Mouse (Mus musculus) heart, embryonic 15.5 days (tissue): ENCODE results near the gene A430078G23Rik. TPM values are rescaled to one million over a fixed set of nuclear protein-coding genes. Genes with fewer than 3 reads are reported as not detected.
A peak's percentile ranks its signal among the peaks of the same experiment; 100 is the strongest.
"Not testable (repeated sequence)": the region's sequence is repeated elsewhere in the genome, so short reads cannot be mapped to it uniquely, and the experiment has no call there.

Experiments
- ATAC-seq: fragments of 200-750 bp; cut with Nextera tagmentation; replicated peaks from 2 replicates; pipeline ENCODE4 v1.8.0; 2017; ENCODE audit warnings: low read depth, moderate TSS enrichment; ENCODE audit not compliant: insufficient number of reproducible peaks, insufficient read depth, low FRiP score
- H3K27ac ChIP-seq: fragments of 300-500 bp; sonication (generic); 2 replicates; pipeline ENCODE4 v1.5.1; 2015; ENCODE audit warnings: mild to moderate bottlenecking, inconsistent platforms
- H3K27me3 ChIP-seq: fragments of 300-500 bp; sonication (generic); 2 replicates; pipeline ENCODE4 v1.6.1; 2015; ENCODE audit warnings: inconsistent platforms
- H3K36me3 ChIP-seq: fragments of 300-500 bp; sonication (generic); 2 replicates; pipeline ENCODE4 v1.6.1; 2015; ENCODE audit warnings: mild to moderate bottlenecking, inconsistent platforms
- H3K4me1 ChIP-seq: fragments of 300-500 bp; sonication (generic); replicated peaks from 2 replicates; pipeline ENCODE4 v1.6.1; 2015; ENCODE audit warnings: inconsistent platforms
- H3K4me2 ChIP-seq: fragments of 300-500 bp; sonication (generic); 2 replicates; pipeline ENCODE4 v1.6.1; 2015; ENCODE audit warnings: inconsistent platforms, mild to moderate bottlenecking, moderate library complexity
- H3K4me3 ChIP-seq: fragments of 300-500 bp; sonication (generic); 2 replicates; pipeline ENCODE4 v1.5.1; 2015; ENCODE audit warnings: mild to moderate bottlenecking, inconsistent platforms
- H3K9ac ChIP-seq: fragments of 300-500 bp; sonication (generic); 2 replicates; pipeline ENCODE4 v1.6.1; 2015; ENCODE audit warnings: mild to moderate bottlenecking, inconsistent platforms
- H3K9me3 ChIP-seq: fragments of 300-500 bp; sonication (generic); replicated peaks from 2 replicates; pipeline ENCODE4 v1.6.1; 2016; ENCODE audit warnings: inconsistent platforms
- WGBS: fragments of 180-500 bp; shearing (Covaris S2); methylation state at CpG from one replicate; pipeline ENCODE4 v1.1.7; 2015; ENCODE audit warnings: mixed read lengths; 5-methylcytosine and 5-hydroxymethylcytosine counted together
- polyA plus RNA-seq: library from polyadenylated mRNA; unstranded; fragments of >200 nt; fragmentation: Nextera tagmentation; extraction: Ambion mirVana; gene quantifications from 2 replicates; pipeline ENCODE4 v1.2.1, GENCODE M21; 2015

A430078G23Rik gene
- polyA plus RNA-seq, result 0.10 and 1.1 TPM in 2 replicates

DNA sequence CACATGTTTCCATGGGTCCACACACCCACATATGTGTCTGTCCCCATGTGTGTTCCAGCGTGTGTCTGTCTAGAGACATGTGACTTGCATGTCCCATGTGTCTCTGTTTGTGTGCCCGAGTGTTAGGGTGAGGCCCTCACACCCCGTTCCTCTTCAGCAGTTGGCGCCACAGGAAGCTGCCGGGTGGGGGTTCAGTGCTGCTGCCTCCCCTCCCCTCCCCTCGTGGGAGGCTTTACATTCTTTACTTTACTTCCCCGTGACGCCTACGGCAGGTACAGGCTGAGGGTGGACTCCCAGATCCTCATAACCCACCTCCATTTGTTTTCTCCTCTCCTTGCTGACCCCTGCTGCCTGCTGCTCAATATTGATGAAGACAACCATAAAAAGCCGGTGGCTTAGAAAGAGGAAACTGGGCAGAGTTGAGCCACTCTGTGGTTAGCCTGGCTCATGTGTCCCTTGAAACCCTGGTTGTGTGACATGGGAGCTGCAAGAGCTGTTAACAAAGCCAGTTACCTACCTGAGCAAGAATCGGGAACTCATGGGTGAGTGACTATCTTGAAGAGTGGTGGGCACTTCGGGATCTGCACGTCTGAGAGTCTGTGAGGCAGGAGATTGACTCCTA, at the start of gene A430078G23Rik:
Gene A430078G23Rik, plus strand, starts transcription at position 227 of the 622 bp plus-strand sequence.
- Histone ChIP-seq H3K4me2 (peak within 1 kb of the TSS; percentile 13; the same call in 1 of the 2 replicates), H3K9ac (no peak within 1 kb of the TSS), H3K27ac (no peak within 1 kb of the TSS), H3K9me3 (no peaks in the 10 kb centered on the region), H3K4me3 (peak within 1 kb of the TSS; percentile 10), H3K36me3 (no peaks in the 10 kb centered on the region), H3K4me1 (no peaks in the 10 kb centered on the region), H3K27me3 (no peaks in the 10 kb centered on the region)
- WGBS, result 53% methylated on average over 13 of the region's 13 CpGs
- ATAC-seq, result no peak

GRCm38 (mm10) chr8:3308205-3308800, 44.9 kb upstream of the A430078G23Rik start:
- not testable (repeated sequence) for H3K4me3 ChIP-seq, H3K9me3 ChIP-seq, H3K9ac ChIP-seq, H3K36me3 ChIP-seq, H3K27ac ChIP-seq, H3K4me1 ChIP-seq, H3K4me2 ChIP-seq, ATAC-seq, H3K27me3 ChIP-seq
- WGBS, result 82% methylated on average over 13 of the region's 13 CpGs

- WGBS, result 77% methylated on average over 11 of the region's 11 CpGs
- H3K4me1 ChIP-seq, result no peaks in the 10 kb centered on the region
- H3K4me2 ChIP-seq, result no peak overlapping the region
- H3K27ac ChIP-seq, result no peak overlapping the region
- no peaks in the 10 kb centered on the region; the same call in 1 of the 2 replicates for H3K9me3 ChIP-seq
- ATAC-seq, result no peak
- no peaks in the 10 kb centered on the region for H3K27me3 ChIP-seq
- H3K4me3 ChIP-seq, result no peak overlapping the region
- no peaks in the 10 kb centered on the region for H3K36me3 ChIP-seq
- no peak overlapping the region for H3K9ac ChIP-seq
Observed at GRCm38 (mm10) chr8:3309636-3310035, 43.6 kb upstream of the A430078G23Rik start.

GRCm38 (mm10) chr8:3311482-3311881, 41.7 kb upstream of the A430078G23Rik start:
- no peak overlapping the region for H3K27ac ChIP-seq
- ATAC-seq, result no peak; the same call in 1 of the 2 replicates
- no peaks in the 10 kb centered on the region for H3K36me3 ChIP-seq
- H3K27me3 ChIP-seq, result no peaks in the 10 kb centered on the region
- no peak overlapping the region for H3K4me2 ChIP-seq
- no peak overlapping the region for H3K4me3 ChIP-seq
- 67% methylated on average over 4 of the region's 4 CpGs for WGBS
- H3K4me1 ChIP-seq, result no peaks in the 10 kb centered on the region
- H3K9ac ChIP-seq, result no peak overlapping the region
- no peaks in the 10 kb centered on the region; the same call in 1 of the 2 replicates for H3K9me3 ChIP-seq

GRCm38 (mm10) chr8:3313417-3313816, 39.8 kb upstream of the A430078G23Rik start:
- WGBS, result 78% methylated on average over 1 of the region's 1 CpGs
- not testable (repeated sequence) for H3K27ac ChIP-seq, H3K4me3 ChIP-seq, ATAC-seq, H3K36me3 ChIP-seq, H3K9ac ChIP-seq, H3K9me3 ChIP-seq, H3K4me1 ChIP-seq, H3K4me2 ChIP-seq, H3K27me3 ChIP-seq

- H3K27me3 ChIP-seq, result no peaks in the 10 kb centered on the region
- WGBS, result 59% methylated on average over 3 of the region's 3 CpGs
- no peaks in the 10 kb centered on the region for H3K4me1 ChIP-seq
- no peak overlapping the region for H3K4me2 ChIP-seq
- H3K9ac ChIP-seq, result no peak overlapping the region
- no peaks in the 10 kb centered on the region for H3K36me3 ChIP-seq
- no peak for ATAC-seq
- no peak overlapping the region for H3K27ac ChIP-seq
- H3K4me3 ChIP-seq, result no peak overlapping the region
- H3K9me3 ChIP-seq, result no peaks in the 10 kb centered on the region
Observed at GRCm38 (mm10) chr8:3313843-3314242, 39.4 kb upstream of the A430078G23Rik start.

GRCm38 (mm10) chr8:3314345-3314744, 38.9 kb upstream of the A430078G23Rik start:
- no peak overlapping the region for H3K27ac ChIP-seq
- no peaks in the 10 kb centered on the region for H3K4me1 ChIP-seq
- no peaks in the 10 kb centered on the region for H3K36me3 ChIP-seq
- WGBS, result 75% methylated on average over 2 of the region's 2 CpGs
- no peak overlapping the region for H3K4me3 ChIP-seq
- no peaks in the 10 kb centered on the region for H3K27me3 ChIP-seq
- no peaks in the 10 kb centered on the region for H3K9me3 ChIP-seq
- H3K4me2 ChIP-seq, result no peak overlapping the region
- no peak for ATAC-seq
- H3K9ac ChIP-seq, result no peak overlapping the region

- Histone ChIP-seq H3K27ac (no peak overlapping the region), H3K36me3 (no peaks in the 10 kb centered on the region), H3K4me1 (no peaks in the 10 kb centered on the region), H3K27me3 (no peaks in the 10 kb centered on the region), H3K9ac (no peak overlapping the region), H3K9me3 (no peaks in the 10 kb centered on the region), H3K4me2 (no peak overlapping the region), H3K4me3 (no peak overlapping the region)
- ATAC-seq, result no peak
- 72% methylated on average over 5 of the region's 5 CpGs for WGBS
Observed at GRCm38 (mm10) chr8:3316585-3316984, 36.6 kb upstream of the A430078G23Rik start.

DNA sequence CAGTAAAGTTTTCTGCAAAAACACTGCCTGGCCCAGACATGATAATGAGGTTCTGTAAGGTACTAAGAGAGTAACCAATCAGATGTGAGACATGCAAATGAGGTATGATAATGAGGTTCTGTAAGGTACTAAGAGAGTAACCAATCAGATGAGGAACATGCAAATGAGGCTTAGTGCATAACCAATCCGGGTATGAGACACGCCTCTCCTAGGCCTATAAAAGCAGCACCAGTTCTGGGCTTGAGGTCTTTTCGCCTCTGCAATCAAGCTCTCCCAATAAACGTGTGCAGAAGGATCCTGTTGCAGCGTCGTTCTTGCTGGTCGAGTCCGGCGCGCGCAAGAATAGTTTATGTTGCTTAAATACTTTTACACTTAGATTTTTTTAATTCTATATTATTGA, 33.9 kb upstream of the A430078G23Rik start:
- not testable (repeated sequence) for H3K36me3 ChIP-seq, H3K4me1 ChIP-seq, H3K27me3 ChIP-seq, H3K27ac ChIP-seq, H3K4me3 ChIP-seq, H3K9ac ChIP-seq, H3K9me3 ChIP-seq, H3K4me2 ChIP-seq, ATAC-seq
- 95% methylated on average over 11 of the region's 11 CpGs for WGBS

DNA sequence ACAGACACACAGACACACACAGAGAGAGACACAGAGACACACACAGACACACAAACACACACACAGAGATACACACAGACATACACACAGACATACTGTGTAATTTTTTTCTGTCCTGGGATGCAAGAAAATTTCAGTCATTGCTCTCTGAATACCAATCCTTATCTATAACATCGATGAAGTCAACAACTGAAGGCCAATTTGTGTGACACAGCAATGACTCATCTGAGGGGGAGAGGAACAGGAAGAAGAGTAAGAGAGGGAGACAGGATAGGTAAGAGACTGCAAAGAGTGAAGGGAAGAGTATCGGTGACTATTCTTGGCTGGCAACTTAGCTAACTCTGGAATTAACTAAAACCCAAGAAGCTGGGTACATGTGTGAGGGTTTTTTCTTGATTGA, 29.0 kb upstream of the A430078G23Rik start:
- no peaks in the 10 kb centered on the region for H3K36me3 ChIP-seq
- H3K4me1 ChIP-seq, result no peaks in the 10 kb centered on the region
- no peak overlapping the region for H3K4me3 ChIP-seq
- no peak overlapping the region for H3K27ac ChIP-seq
- no peaks in the 10 kb centered on the region for H3K9me3 ChIP-seq
- WGBS, result 62% methylated on average over 2 of the region's 2 CpGs
- H3K4me2 ChIP-seq, result no peak overlapping the region
- H3K9ac ChIP-seq, result no peak overlapping the region
- no peaks in the 10 kb centered on the region for H3K27me3 ChIP-seq
- ATAC-seq, result no peak

DNA sequence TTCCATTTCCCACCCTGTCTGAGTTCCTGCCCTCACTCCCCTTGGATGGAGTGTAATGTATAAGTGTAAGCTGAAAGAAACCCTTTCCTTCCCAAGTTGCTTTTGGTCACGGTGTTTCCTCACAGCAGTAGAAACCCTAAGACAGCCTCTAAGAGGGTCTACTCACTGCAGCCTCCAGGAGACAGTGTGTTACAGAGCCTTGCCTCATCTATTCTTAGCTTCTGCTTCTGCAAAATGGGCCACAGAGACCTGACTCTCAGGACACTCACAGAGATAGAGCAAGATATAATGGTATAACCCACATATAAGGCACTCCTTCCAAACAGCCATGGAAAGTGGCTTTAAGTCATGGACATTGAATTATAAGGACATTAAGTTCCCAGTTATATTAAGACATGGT, 26.2 kb upstream of the A430078G23Rik start:
- no peak overlapping the region for H3K4me2 ChIP-seq
- ATAC-seq, result no peak
- no peaks in the 10 kb centered on the region for H3K4me1 ChIP-seq
- no peaks in the 10 kb centered on the region for H3K36me3 ChIP-seq
- WGBS, result 71% methylated on average over 1 of the region's 1 CpGs
- no peak overlapping the region for H3K4me3 ChIP-seq
- H3K27ac ChIP-seq, result no peak overlapping the region
- H3K9ac ChIP-seq, result no peak overlapping the region
- H3K27me3 ChIP-seq, result no peaks in the 10 kb centered on the region
- no peaks in the 10 kb centered on the region for H3K9me3 ChIP-seq
